Mouse (Mus musculus) adipocyte (in vitro differentiated cells): ENCODE results near the gene Zbtb22.
"Not testable (repeated sequence)": the region's sequence is repeated elsewhere in the genome, so short reads cannot be mapped to it uniquely, and the experiment has no call there.

Source experiments
- DNase-seq: peaks from one replicate; pipeline ENCODE4 v3.0.0-alpha.2; 2016; ENCODE audit warnings: low spot score

The Zbtb22 gene

DNA sequence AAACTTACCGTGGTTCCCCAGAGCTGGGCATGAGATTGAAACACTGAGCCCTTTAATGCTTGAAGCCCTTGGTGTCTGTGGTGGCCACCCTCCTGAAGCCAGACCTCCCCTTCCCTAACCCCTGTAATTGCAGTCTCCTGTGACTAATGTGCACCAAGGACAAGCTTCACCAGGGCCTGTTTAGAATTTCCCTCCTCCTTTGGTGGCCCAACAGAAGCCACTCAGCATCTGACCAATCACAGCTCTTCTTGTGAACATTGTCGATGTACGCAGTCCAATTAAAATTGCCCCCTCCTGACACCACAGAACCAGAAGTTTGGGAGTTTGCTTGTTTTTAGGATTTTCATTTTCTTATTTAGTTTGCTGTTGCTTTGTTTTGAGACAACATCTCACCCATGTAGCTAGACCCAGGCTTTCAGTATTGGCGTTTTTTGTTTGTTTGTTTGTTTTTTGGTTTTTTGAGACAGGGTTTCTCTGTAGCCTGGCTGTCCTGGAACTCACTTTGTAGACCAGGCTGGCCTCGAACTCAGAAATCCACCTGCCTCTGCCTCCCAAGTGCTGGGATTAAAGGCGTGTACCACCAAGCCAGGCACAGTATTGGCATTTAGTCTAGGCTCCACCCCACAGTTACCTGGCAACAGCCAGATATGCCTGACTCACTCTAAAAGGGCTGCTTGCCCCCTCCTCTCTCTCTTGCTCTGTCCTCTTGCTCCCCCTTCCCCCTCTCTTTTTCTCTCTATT is 11.6 kb upstream of the Zbtb22 start:
- DNase-seq = not testable (repeated sequence)

DNA sequence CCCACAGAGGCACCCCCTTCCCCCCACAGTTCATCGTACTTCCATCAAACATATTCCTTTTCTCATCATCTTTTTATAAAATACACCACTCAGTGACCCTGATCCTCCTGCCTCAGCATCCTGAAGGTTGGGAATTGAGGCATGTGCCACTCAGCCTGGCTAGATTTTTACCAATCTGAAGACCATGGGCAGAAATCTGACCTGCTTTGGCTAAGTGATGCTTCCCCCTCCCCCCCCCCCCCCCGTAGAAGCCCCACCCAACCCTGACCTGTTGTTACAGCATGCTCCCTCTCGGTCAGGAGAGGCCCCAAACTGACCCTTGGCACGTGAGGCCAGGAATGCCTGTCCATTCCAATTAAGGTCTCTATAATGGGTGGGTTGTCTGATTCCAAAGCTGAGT is 10.9 kb upstream of the Zbtb22 start, which contains the start of gene Platr17:
TSS of gene Platr17 (plus strand) at position 301 of the 400 bp plus-strand sequence.
- not testable (repeated sequence) for DNase-seq

GRCm38 (mm10) chr17:33908331-33909076 is 7.2 kb upstream of the Zbtb22 start:
- DNase-seq = peak; percentile 45

GRCm38 (mm10) chr17:33909077-33909868 is 6.4 kb upstream of the Zbtb22 start, which contains the start of gene Daxx:
Gene Daxx (plus strand): TSS chr17:33909414.
- DNase-seq = peak; percentile 98

- DNase-seq = peak; percentile 88
Observed at GRCm38 (mm10) chr17:33909869-33910250, 5.8 kb upstream of the Zbtb22 start.

GRCm38 (mm10) chr17:33910346-33911051 is 5.2 kb upstream of the Zbtb22 start:
- peak; percentile 49 for DNase-seq

DNA sequence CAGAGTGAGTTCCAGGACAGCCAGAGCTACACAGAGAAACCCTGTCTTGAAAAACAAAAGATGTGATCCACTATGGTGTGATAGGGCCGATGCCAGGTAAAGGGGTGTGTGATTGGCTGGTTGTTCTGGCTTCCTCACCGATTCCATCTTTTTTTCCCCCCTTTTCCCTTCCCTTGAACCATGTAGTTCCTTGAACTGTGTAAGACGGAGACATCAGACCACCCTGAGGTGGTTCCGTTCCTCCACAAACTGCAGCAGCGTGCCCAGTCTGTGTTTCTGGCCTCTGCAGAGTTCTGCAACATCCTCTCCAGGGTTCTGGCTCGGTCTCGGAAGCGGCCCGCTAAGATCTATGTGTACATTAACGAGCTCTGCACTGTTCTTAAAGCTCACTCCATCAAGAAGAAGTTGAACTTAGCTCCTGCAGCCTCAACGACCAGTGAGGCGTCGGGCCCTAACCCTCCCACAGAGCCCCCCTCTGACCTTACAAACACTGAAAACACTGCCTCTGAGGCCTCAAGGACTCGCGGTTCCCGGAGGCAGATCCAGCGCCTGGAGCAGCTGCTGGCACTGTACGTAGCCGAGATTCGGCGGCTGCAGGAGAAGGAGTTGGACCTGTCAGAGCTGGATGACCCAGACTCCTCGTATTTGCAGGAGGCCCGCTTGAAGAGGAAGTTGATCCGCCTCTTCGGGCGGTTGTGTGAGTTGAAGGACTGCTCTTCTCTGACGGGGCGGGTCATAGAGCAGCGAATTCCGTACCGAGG is 4.5 kb upstream of the Zbtb22 start:
- no peak for DNase-seq

DNA sequence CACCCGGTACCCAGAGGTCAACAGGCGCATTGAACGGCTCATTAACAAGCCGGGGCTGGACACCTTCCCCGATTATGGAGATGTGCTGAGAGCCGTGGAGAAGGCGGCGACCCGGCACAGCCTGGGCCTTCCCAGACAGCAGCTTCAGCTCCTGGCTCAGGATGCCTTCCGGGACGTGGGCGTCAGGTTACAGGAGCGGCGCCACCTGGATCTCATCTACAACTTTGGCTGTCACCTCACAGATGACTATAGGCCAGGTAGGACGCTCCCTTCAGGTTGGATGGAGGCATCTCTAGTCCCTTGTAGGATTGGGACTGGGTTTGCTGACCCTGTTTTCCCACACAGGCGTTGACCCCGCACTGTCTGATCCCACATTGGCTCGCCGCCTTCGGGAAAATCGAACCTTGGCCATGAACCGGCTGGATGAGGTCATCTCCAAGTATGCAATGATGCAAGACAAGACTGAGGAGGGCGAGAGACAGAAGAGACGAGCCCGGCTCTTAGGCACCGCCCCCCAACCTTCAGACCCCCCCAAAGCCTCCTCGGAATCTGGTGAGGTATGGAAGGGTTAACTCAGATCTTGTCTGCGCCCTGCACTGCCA is 3.8 kb upstream of the Zbtb22 start:
- no peak for DNase-seq

DNA sequence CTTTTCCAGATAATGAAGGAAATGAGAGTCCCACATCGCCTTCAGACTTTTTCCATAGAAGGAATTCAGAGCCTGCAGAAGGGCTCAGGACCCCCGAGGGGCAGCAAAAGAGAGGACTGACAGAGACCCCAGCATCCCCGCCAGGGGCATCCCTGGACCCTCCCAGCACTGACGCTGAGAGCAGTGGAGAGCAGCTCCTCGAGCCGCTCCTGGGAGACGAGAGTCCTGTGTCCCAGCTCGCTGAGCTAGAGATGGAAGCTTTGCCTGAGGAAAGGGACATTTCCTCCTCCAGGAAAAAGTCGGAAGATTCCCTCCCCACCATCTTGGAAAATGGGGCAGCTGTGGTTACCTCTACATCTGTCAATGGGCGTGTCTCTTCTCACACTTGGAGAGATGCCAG is 2.4 kb upstream of the Zbtb22 start:
- no peak for DNase-seq

DNA sequence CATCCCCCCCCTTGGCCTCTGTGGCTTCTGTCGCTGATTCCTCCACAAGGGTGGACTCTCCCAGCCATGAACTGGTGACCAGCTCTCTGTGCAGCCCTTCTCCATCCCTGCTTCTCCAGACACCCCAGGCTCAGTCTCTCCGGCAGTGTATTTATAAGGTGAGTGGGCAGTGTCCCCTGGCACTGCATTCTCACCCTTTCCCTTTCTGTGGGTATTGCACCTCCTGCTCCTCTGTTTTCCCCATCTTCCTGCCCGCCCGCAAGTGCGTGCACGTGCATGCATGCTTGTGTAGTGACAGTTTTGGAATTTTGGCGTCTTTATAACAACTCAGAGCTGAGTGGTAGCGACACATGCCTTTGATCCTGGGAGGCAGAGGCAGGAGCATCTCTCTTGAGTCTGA is 1.8 kb upstream of the Zbtb22 start:
- no peak for DNase-seq

- no peak for DNase-seq
Observed at GRCm38 (mm10) chr17:33914969-33915391, 724 bp upstream of the Zbtb22 start.

- no peak for DNase-seq
Observed at GRCm38 (mm10) chr17:33916294-33916693, 590 bp downstream of the Zbtb22 start.

GRCm38 (mm10) chr17:33916847-33917655 is 1.3 kb downstream of the Zbtb22 start:
- no peak for DNase-seq

GRCm38 (mm10) chr17:33917656-33918292 is 2.1 kb downstream of the Zbtb22 start:
- no peak for DNase-seq

DNA sequence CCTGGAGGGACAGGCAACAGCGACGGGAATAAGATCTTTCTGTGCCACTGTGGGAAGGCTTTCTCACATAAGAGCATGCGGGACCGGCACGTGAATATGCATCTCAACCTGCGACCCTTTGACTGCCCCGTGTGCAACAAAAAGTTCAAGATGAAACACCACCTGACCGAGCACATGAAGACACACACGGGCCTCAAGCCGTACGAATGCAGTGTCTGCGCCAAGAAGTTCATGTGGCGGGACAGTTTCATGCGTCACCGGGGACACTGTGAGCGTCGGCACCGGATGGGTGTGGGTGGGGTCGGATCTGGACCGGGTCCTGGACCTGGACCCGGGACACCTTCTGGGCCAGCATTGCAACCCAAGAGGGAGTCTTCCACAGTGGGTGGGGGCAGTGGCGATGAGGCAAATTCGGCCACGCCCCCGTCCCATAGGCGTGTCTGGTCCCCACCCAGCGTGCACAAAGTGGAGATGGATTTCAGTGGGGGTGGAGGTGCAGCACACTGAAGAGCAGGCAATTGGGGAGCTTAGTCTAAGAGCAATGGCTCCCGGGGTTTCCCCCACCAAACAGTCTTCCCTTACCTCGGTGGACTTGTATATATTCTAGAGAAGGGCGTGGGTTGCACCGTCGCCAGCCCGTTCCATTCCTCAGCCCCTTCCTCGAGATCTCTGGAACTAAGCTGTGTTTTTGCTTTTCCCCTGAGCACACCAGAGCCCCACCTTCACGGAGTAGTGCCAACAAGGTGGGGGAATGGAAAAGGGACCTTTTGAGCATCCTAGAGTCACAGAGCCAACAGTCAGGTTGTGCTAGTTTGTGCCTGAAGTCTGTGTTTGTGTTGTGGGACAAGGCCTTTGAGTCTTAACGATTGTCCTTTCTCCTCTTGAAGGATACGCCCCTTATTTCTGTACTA is 2.8 kb downstream of the Zbtb22 start:
- DNase-seq = no peak

GRCm38 (mm10) chr17:33919351-33920281 is 3.9 kb downstream of the Zbtb22 start:
- DNase-seq = peak; percentile 92
